Mouse (Mus musculus): Measurements from ENCODE around the gene Ndufs5. TPM values are rescaled to one million over a fixed set of nuclear protein-coding genes. Genes with fewer than 3 reads are reported as not detected.

Ndufs5 gene
- polyA plus RNA-seq, 1 experiment from 2014 or later = 263 TPM

GRCm38 (mm10) chr4:123705340-123705739 lies 12.7 kb downstream of the Ndufs5 start:
- Histone ChIP-seq H3K4me3 (ENCODE audit: low read depth, low read length) (no peak overlapping the region), H3K36me3 (ENCODE audit: insufficient read depth, low read length) (no peaks in the 10 kb centered on the region), H3K27me3 (replicated peaks; ENCODE audit: insufficient read depth, low read length) (no peaks in the 10 kb centered on the region), H3K9ac (replicated peaks; ENCODE audit: low read depth) (no peak overlapping the region), H3K27ac (ENCODE audit: low read length) (no peak overlapping the region), H3K4me2 (replicated peaks; ENCODE audit: low read depth, low read length) (no peak overlapping the region), H3K9me3 (ENCODE audit: low read length) (no peaks in the 10 kb centered on the region), H3K4me1 (ENCODE audit: insufficient read depth, low read depth, low read length) (no peaks in the 10 kb centered on the region)
- DNase-seq (ENCODE audit: low spot score) = no peak
- no peak for ATAC-seq
- WGBS = 84% methylated on average over 2 of the region's 2 CpGs
- TF ChIP-seq CTCF (IDR thresholded peaks at IDR 0.05) (no peak), EP300 (IDR thresholded peaks at IDR 0.05) (no peak)

DNA sequence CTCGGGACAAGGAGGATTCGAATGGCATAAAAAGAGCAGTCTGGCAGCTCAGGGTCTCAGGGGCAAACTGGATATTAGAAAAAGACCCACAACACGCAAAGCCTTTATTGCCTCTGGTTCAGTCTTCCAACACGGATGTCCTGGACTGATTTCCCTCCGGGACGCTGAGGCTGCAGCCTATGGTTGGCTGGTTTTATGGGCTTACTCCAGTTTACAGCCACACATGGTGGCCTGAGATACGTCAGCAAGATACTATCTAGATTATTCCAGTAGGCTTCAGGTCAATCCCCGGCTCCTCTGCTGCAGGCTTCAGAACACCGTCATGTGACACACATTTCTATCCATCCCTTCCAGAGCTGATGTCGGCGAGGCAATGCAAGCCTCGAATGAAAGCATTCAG lies 24.6 kb downstream of the Ndufs5 start:
- no peaks in the 10 kb centered on the region for H3K9me3 ChIP-seq (ENCODE audit: low read length)
- H3K27me3 ChIP-seq (replicated peaks; ENCODE audit: insufficient read depth, low read length) = no peaks in the 10 kb centered on the region
- ATAC-seq = no peak
- DNase-seq (ENCODE audit: low spot score) = no peak
- no peaks in the 10 kb centered on the region for H3K4me1 ChIP-seq (ENCODE audit: insufficient read depth, low read depth, low read length)
- no peak overlapping the region for H3K27ac ChIP-seq (ENCODE audit: low read length)
- no peak for TF ChIP-seq EP300 (IDR thresholded peaks at IDR 0.05)
- TF ChIP-seq CTCF (IDR thresholded peaks at IDR 0.05) = no peak
- WGBS = 85% methylated on average over 12 of the region's 12 CpGs
- H3K36me3 ChIP-seq (ENCODE audit: insufficient read depth, low read length) = no peaks in the 10 kb centered on the region
- H3K4me3 ChIP-seq (ENCODE audit: low read depth, low read length) = no peak overlapping the region
- no peak overlapping the region for H3K9ac ChIP-seq (replicated peaks; ENCODE audit: low read depth)
- H3K4me2 ChIP-seq (replicated peaks; ENCODE audit: low read depth, low read length) = no peak overlapping the region

GRCm38 (mm10) chr4:123692071-123692470 lies 25.9 kb downstream of the Ndufs5 start:
- no peak overlapping the region for H3K4me2 ChIP-seq (replicated peaks; ENCODE audit: low read depth, low read length)
- no peak for DNase-seq (ENCODE audit: low spot score)
- WGBS = 75% methylated on average over 3 of the region's 3 CpGs
- no peaks in the 10 kb centered on the region for H3K9me3 ChIP-seq (ENCODE audit: low read length)
- H3K27ac ChIP-seq (ENCODE audit: low read length) = no peak overlapping the region
- ATAC-seq = no peak
- H3K4me1 ChIP-seq (ENCODE audit: insufficient read depth, low read depth, low read length) = no peaks in the 10 kb centered on the region
- no peaks in the 10 kb centered on the region for H3K27me3 ChIP-seq (replicated peaks; ENCODE audit: insufficient read depth, low read length)
- H3K36me3 ChIP-seq (ENCODE audit: insufficient read depth, low read length) = no peaks in the 10 kb centered on the region
- TF ChIP-seq EP300 (IDR thresholded peaks at IDR 0.05) (no peak), CTCF (IDR thresholded peaks at IDR 0.05) (no peak)
- H3K9ac ChIP-seq (replicated peaks; ENCODE audit: low read depth) = no peak overlapping the region
- no peak overlapping the region for H3K4me3 ChIP-seq (ENCODE audit: low read depth, low read length)

GRCm38 (mm10) chr4:123690311-123690710 lies 27.7 kb downstream of the Ndufs5 start:
- Histone ChIP-seq H3K9ac (replicated peaks; ENCODE audit: low read depth) (no peak overlapping the region), H3K4me3 (ENCODE audit: low read depth, low read length) (no peak overlapping the region), H3K4me1 (ENCODE audit: insufficient read depth, low read depth, low read length) (peaks cover 7% of the 10 kb centered on the region), H3K36me3 (ENCODE audit: insufficient read depth, low read length) (no peaks in the 10 kb centered on the region), H3K27ac (ENCODE audit: low read length) (no peak overlapping the region), H3K27me3 (replicated peaks; ENCODE audit: insufficient read depth, low read length) (0 out of 2 replicates have a peak, but pooled peaks cover under 1% of the 10 kb centered on the region), H3K9me3 (ENCODE audit: low read length) (no peaks in the 10 kb centered on the region), H3K4me2 (replicated peaks; ENCODE audit: low read depth, low read length) (no peak overlapping the region)
- 79% methylated on average over 10 of the region's 10 CpGs for WGBS
- ATAC-seq = no peak
- TF ChIP-seq EP300 (IDR thresholded peaks at IDR 0.05) (no peak), CTCF (IDR thresholded peaks at IDR 0.05) (no peak)
- DNase-seq (ENCODE audit: low spot score) = no peak

- H3K9me3 ChIP-seq (ENCODE audit: low read length) = no peaks in the 10 kb centered on the region
- H3K27ac ChIP-seq (ENCODE audit: low read length) = no peak overlapping the region
- DNase-seq (ENCODE audit: low spot score) (peak; percentile 33), ATAC-seq (peak; percentile 69)
- peaks cover 7% of the 10 kb centered on the region for H3K4me1 ChIP-seq (ENCODE audit: insufficient read depth, low read depth, low read length)
- peak overlapping the region; percentile 100 for H3K4me2 ChIP-seq (replicated peaks; ENCODE audit: low read depth, low read length)
- H3K9ac ChIP-seq (replicated peaks; ENCODE audit: low read depth) = peak overlapping the region; percentile 39
- no peaks in the 10 kb centered on the region for H3K36me3 ChIP-seq (ENCODE audit: insufficient read depth, low read length)
- peak overlapping the region; percentile 63 for H3K4me3 ChIP-seq (ENCODE audit: low read depth, low read length)
- no peak for TF ChIP-seq EP300 (IDR thresholded peaks at IDR 0.05)
- no peak for TF ChIP-seq CTCF (IDR thresholded peaks at IDR 0.05)
- H3K27me3 ChIP-seq (replicated peaks; ENCODE audit: insufficient read depth, low read length) = 0 out of 2 replicates have a peak, but pooled peaks cover 3% of the 10 kb centered on the region
- WGBS = 2% methylated on average over 19 of the region's 89 CpGs
Observed at GRCm38 (mm10) chr4:123687025-123687781, 30.8 kb downstream of the Ndufs5 start.

GRCm38 (mm10) chr4:123686368-123687024 lies 31.5 kb downstream of the Ndufs5 start:
- Histone ChIP-seq H3K4me2 (replicated peaks; ENCODE audit: low read depth, low read length) (peak overlapping the region; percentile 100), H3K27ac (ENCODE audit: low read length) (no peak overlapping the region), H3K9me3 (ENCODE audit: low read length) (no peaks in the 10 kb centered on the region), H3K9ac (replicated peaks; ENCODE audit: low read depth) (peak overlapping the region; percentile 39), H3K4me1 (ENCODE audit: insufficient read depth, low read depth, low read length) (peaks cover 7% of the 10 kb centered on the region), H3K27me3 (replicated peaks; ENCODE audit: insufficient read depth, low read length) (0 out of 2 replicates have a peak, but pooled peaks cover 3% of the 10 kb centered on the region), H3K4me3 (ENCODE audit: low read depth, low read length) (peak overlapping the region; percentile 63), H3K36me3 (ENCODE audit: insufficient read depth, low read length) (no peaks in the 10 kb centered on the region)
- peak; percentile 43 for ATAC-seq
- peak; percentile 22 for TF ChIP-seq CTCF (IDR thresholded peaks at IDR 0.05)
- TF ChIP-seq EP300 (IDR thresholded peaks at IDR 0.05) = no peak
- 5% methylated on average over 39 of the region's 56 CpGs for WGBS
- DNase-seq (ENCODE audit: low spot score) = no peak
